Mouse (Mus musculus) mesoderm, embryonic 11.5 days (tissue): ENCODE results near the gene Rnf185.

ENCODE experiments used
- DNase-seq: peaks from one replicate; pipeline ENCODE4 v3.0.0-alpha.2; 2012; ENCODE audit warnings: low read depth, low spot score

Rnf185 gene

GRCm38 (mm10) chr11:3396091-3396490, 56.1 kb downstream of the Rnf185 start:
- no peak for DNase-seq

DNA sequence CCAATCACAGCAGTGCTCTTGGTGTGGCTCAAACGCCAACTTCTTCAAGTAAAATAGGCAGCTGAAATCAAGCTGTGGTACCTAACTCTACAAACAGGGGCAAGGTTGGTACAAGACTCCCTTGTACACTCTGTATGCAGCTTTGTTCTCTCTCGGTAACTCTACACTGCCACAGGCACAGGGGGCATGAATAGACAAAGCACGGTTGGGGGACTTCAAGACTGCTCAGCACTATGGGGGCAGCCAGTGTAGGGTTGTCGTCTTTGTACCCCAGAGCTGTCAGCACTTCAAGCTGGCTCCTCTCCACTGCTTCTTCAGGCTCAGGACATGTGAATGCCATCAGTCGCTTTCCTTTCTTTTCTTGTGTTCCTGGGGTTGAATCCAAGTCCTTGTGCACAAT, 57.6 kb downstream of the Rnf185 start:
- DNase-seq = no peak

GRCm38 (mm10) chr11:3392526-3392925, 59.6 kb downstream of the Rnf185 start:
- no peak for DNase-seq

DNA sequence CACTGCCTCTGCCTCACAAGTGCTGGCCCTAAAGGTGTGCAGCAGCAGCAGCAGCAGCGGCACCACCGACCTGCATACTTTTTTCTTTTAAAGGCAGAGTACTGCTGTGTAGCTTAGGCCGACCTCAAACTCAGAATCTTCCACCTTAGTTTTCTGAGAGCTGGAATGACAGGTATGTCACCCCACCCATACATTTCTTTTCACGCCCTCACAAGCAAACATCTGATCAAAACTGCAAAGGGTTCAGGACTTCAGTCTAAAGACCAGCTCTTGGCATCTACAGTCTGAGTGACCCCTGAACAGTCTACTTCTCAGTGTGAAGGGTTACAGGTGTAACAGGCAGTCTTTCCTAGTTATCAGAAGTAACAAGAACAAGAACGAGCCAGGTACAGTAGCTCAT, 61.4 kb downstream of the Rnf185 start:
- DNase-seq = no peak

GRCm38 (mm10) chr11:3389996-3390395, 62.2 kb downstream of the Rnf185 start:
- no peak for DNase-seq

DNA sequence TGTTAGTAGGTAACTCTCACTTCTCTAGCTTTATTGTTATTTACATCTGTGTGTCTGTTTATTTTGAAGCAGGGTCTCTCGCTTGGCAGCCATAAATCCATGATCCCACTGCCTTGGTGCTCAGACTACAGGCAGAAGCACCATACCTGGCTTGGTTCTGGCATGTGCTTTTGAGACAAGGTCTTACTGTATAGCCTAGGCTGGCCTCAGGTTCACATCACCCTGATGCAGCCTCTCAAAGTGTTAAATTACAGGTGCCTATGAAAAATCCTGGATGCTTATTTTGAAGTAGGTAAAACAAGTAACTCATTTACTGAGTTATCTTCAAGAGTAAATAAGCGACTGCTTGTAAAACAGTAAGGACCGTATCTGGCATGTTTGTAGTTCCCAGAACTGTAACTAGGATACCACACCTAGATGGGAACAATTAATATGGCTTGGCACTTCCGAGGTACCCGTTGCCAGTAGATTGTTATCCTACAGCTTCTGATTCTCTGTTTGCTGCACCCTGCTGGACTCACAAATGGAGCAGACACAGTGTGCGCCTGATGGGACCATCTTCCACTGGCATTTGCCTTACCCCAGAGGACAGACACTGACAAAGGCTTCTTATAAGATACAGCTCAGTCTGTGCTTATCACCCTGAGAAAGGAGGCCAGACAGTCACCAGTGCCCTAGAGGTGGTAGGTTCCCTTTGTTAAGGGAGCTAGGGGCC, 64.5 kb downstream of the Rnf185 start:
- DNase-seq = no peak

DNA sequence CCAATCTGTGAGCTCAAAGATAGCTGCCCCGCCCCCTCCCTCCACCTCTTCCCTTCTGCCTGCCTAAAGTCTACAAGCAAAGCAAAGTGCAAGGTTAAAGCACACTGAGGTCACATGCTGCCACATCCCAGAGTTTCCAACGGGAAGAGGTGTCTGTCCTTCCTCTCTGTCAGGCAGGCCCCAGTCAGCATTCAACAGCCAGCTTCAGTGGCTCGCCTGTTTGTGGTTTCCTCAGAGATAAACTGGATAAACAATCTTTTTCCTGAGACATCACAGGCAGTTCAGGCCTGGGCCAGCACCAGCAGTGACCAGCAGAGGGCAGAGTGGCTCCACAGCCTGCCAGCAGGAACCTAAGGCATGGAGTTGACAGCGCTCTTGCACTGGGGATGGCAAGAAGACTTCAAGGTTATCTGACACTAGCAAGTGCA, 65.2 kb downstream of the Rnf185 start:
- DNase-seq = peak; percentile 73

DNA sequence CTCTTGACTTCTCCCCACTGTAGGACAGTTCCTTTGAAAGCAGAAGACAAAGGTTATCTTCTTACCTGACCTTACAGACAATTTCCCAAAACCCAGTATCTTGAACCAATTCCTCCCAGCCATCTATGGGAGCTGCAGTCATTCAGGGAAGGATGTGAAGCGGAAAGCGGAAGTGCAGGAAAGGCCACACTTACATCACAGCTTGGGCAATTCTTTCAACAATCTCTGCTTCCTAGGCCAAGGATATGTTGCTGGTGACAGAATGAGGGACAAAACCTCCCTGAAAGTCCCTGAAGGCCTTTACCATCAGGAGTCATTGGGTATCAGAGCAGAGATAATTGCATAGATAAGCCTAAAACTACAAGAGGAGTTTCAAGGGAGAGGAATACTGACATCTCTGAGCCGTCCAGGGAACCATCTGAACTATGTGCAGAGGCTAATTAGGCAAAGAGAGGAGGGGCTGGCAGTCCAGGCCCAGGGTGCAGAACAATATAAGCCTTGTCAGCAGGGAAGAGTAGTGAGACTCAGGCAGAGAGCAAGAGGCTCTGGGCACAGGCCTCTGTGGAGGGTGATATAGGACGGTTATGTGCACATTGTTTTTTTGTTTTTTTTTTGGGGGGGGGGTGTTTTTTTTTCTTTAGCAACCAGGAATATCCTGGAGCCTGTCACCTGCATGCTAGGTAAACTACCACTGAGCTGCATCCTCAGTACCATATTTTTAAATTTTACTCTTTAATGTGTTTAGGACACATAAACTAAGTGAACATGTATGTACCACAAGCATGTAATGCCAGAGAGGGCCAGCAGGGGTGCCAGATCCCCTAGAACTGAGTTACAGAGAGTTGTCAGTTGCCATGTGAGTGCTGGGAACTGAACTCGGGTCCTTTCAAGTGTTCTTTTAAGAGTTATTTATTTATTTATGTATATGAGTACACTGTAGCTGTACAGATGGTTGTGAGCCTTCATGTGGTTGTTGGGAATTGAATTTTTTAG, 69.3 kb downstream of the Rnf185 start:
- DNase-seq = no peak

DNA sequence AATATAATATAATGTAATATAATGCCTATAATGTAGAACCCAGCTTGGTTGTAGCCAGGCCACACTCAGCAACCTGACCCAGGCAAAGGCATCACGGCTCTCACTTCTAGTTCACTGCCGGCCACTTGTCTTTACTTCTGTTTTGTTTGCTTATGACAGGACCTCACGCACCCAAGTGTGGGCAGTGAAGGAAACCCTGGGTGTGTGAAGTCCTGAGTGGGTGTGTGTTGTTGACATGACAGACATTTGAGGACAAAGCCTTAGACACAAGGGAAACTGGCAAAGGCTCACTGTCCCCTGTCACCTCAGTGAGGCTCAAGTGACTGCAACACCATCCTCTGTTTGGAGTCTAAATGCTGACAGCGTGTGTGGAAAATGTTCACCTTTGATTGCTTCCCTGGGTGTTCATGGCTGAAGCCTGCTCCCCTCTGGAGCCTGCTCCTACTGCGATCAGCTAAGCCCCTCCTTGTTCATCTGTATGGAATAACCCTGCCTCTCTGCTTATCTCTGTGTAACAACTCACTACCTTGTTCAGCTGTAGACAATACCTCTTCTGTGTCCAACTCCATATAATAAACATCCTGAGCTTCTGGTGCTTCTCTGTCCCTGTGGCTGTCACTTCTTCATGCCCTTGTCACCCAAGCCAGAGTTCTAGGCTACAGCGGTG, 70.9 kb downstream of the Rnf185 start:
- DNase-seq = no peak

GRCm38 (mm10) chr11:3379427-3379826, 72.7 kb downstream of the Rnf185 start:
- DNase-seq = no peak

DNA sequence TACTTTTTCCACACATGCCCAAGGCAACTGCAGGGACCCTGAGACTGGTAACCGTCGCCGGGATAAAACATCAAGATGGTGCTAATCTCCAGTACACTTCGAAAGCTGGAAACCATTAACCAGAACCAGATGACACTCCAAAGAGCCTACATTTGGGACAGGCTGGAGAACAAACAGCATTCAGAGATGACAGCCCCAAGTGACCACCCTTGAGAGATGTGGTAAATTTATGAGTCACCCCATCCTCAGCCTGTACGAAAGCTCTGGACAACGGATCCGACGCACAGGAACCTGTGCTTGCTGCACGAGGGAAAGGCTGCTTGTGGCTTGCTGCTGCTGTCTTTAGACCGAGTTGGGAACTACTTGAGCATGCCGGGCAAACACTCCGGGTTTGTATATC, 77.4 kb downstream of the Rnf185 start:
- peak; percentile 49 for DNase-seq

DNA sequence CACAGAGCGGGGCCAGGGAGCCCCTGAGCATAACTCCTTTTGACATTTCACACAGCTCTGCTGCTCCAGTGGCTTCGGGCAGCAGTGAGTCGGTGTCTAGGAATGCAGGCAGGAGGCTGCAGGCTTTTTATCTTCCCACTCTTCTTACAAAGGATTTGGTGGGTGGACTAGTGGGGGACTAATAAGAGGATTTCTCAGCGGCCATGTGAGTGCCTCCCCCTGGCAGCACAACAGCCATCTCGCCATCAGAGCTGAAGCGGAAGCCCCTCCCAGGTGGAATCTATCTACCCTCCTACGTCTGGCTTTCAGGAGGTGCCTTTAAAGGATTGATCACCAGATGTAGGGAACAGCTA, 77.9 kb downstream of the Rnf185 start:
- peak; percentile 77 for DNase-seq

DNA sequence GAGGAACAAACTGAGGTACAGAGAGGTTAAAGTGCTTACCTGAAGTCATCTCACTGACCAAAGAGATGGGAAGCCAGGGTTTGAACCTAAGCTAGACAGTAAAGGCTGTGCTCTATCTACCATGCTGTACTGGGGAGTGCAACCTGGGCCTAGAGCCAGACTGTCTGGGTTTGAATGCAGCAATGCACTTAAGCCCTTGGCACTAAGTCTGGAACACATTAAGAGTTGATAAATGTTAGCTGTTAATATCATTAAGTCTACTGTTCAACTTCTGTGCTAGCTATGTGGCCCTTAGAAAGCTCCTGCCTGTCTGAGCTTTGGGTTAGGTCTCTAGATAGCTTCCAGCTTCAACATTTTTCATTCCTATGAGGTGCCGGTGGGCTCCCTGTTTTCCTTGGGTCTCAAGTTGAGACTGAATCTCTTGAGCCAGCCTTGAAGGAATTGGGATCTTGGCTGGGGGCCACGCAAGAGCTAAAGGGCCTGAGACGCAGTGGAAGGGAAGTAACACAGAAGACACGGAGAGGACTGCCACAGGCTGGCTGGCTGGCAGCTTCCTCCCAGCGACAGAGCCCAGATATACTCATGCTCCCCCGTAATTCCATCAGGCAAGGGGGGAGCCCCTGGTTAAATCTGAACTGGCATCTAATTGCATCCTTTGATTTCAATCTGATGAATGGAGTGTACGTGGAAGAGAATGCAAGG, 78.4 kb downstream of the Rnf185 start:
- no peak for DNase-seq

- DNase-seq = no peak
These were observed 80.4 kb downstream of the Rnf185 start for GRCm38 (mm10) chr11:3371599-3372295.

- peak; percentile 94 for DNase-seq
These were observed 81.1 kb downstream of the Rnf185 start for GRCm38 (mm10) chr11:3370928-3371598.

GRCm38 (mm10) chr11:3370162-3370561, 82.0 kb downstream of the Rnf185 start:
- DNase-seq = no peak

GRCm38 (mm10) chr11:3369449-3369848, 82.7 kb downstream of the Rnf185 start:
- DNase-seq = no peak

GRCm38 (mm10) chr11:3368983-3369382, 83.2 kb downstream of the Rnf185 start:
- DNase-seq = no peak

GRCm38 (mm10) chr11:3366411-3366810, 85.8 kb downstream of the Rnf185 start:
- DNase-seq = no peak
